ENCODE assay signal across 12 mouse cellular contexts in the genomic region with DNA sequence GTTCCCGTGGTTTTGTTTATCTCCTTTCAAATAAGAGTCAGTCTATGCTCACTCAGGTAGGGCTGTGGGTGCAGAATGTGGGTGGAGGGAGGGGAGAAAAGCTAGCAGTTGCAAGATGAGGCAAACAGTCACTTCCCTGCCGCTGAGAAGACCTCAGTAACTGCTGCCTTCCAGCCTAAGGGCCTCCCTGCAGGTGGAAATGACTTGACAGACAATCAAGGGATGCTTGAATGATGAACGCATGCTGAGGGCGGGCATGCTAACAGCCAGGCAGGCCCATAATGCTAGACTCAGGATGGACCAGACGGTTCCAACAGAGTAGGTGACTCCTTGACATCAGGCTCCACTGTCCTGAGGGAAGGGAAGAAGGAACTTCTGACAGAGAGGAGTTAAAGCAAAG. TPM values are rescaled to one million over a fixed set of nuclear protein-coding genes. Genes with fewer than 3 reads are reported as not detected.
"Had no signal": no experiment of that assay in that cellular context is flagged by ENCODE, and none has a peak within 500 bp of the region (broad histone marks: within the 10 kb centered on the region; RNA-seq: fewer than 3 reads in every experiment).

No protein-coding gene starts in this region.

- DNase-seq: kidney, adult 2 months; kidney, postnatal 25 days; layer of hippocampus, postnatal 36 days; left cerebral cortex, postnatal 4 days; liver, postnatal 0 days; lung, postnatal 10 days; lung, postnatal 36 days; midbrain, embryonic 14.5 days; right cerebral cortex, adult 18-20 months; right cerebral cortex, postnatal 14 days; right cerebral cortex, postnatal 4 days had no signal

RNA-seq across cellular contexts. Expression of a gene that starts 29.4 kb away (rescaled TPM):
- total RNA-seq: megakaryocyte-erythroid progenitor cell, adult 5-6 weeks had no signal
